Mouse (Mus musculus) forebrain, embryonic 12.5 days (tissue): ENCODE results near the gene Fbxw8. TPM values are rescaled to one million over a fixed set of nuclear protein-coding genes. Genes with fewer than 3 reads are reported as not detected.
A peak's percentile ranks its signal among the peaks of the same experiment; 100 is the strongest.

Source experiments
- ATAC-seq: fragments of 200-750 bp; cut with Nextera tagmentation; 2 replicates; pipeline ENCODE4 v1.8.0; 2017; ENCODE audit warnings: moderate TSS enrichment; ENCODE audit not compliant: low FRiP score
- H3K27ac ChIP-seq: fragments of 300-500 bp; sonication (generic); 2 replicates; pipeline ENCODE4 v1.5.1; 2016; ENCODE audit warnings: mild to moderate bottlenecking
- H3K27me3 ChIP-seq: fragments of 300-500 bp; sonication (generic); 2 replicates; pipeline ENCODE4 v1.6.1; 2016; ENCODE audit warnings: mild to moderate bottlenecking
- H3K36me3 ChIP-seq: fragments of 300-500 bp; sonication (generic); replicated peaks from 2 replicates; pipeline ENCODE4 v1.6.1; 2016; ENCODE audit warnings: mild to moderate bottlenecking
- H3K4me1 ChIP-seq: fragments of 300-500 bp; sonication (generic); 2 replicates; pipeline ENCODE4 v1.6.1; 2016
- H3K4me2 ChIP-seq: fragments of 300-500 bp; sonication (generic); 2 replicates; pipeline ENCODE4 v1.6.1; 2016; ENCODE audit warnings: mild to moderate bottlenecking, moderate library complexity
- H3K4me3 ChIP-seq: fragments of 300-500 bp; sonication (generic); replicated peaks from 2 replicates; pipeline ENCODE4 v1.5.1; 2016; ENCODE audit warnings: mild to moderate bottlenecking
- H3K9ac ChIP-seq: fragments of 300-500 bp; sonication (generic); 2 replicates; pipeline ENCODE4 v1.6.1; 2016; ENCODE audit warnings: mild to moderate bottlenecking
- H3K9me3 ChIP-seq: fragments of 300-500 bp; sonication (generic); 2 replicates; pipeline ENCODE4 v1.6.1; 2016
- WGBS: fragments of 180-500 bp; shearing (Covaris S2); methylation state at CpG from one replicate; pipeline ENCODE4 v1.1.7; 2016; 5-methylcytosine and 5-hydroxymethylcytosine counted together
- polyA plus RNA-seq: library from polyadenylated mRNA; unstranded; fragments of >200 nt; fragmentation: Nextera tagmentation; extraction: Ambion mirVana; gene quantifications from 2 replicates; pipeline ENCODE4 v1.2.1, GENCODE M21; 2016

The Fbxw8 gene
- polyA plus RNA-seq, 1 experiment from 2014 or later, result 41.5 TPM

DNA sequence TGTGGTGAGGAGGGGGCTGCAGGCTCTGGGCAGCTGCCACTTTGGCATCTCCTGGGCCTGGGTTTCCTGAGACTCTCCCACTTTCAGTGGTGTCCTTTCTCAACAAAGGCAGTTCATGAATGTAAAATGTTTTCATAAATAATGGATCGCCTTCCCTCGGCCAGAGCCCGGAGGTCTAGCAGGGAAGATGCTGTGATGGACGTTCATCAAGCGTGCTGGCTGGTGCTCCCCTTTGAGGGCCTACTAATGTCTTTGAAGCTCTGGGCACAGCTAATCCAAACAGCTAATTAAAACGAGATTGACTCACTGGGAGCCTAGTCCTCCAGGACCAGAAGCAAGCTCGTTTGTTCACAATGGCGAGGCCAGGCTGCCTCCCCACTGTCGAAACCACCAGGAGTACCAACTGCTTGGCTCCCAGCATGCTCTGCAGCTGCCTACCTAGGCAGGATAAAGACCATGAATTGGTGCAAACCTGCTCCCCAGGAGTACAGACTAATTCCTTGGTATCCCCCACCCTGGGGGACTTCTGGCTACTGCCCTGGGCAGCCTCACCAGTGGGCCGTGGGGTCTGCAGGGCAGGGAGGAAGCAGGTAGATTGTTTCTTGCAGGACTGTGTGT lies 90.9 kb downstream of the Fbxw8 start:
- H3K9ac ChIP-seq, result no peak overlapping the region
- no peaks in the 10 kb centered on the region for H3K27me3 ChIP-seq
- no peak overlapping the region for H3K4me3 ChIP-seq
- H3K9me3 ChIP-seq, result no peaks in the 10 kb centered on the region
- H3K4me2 ChIP-seq, result no peak overlapping the region
- peaks cover 27% of the 10 kb centered on the region for H3K36me3 ChIP-seq
- WGBS, result 17% methylated on average over 10 of the region's 10 CpGs
- peaks cover 34% of the 10 kb centered on the region for H3K4me1 ChIP-seq
- ATAC-seq, result no peak
- H3K27ac ChIP-seq, result peak overlapping the region; percentile 85

DNA sequence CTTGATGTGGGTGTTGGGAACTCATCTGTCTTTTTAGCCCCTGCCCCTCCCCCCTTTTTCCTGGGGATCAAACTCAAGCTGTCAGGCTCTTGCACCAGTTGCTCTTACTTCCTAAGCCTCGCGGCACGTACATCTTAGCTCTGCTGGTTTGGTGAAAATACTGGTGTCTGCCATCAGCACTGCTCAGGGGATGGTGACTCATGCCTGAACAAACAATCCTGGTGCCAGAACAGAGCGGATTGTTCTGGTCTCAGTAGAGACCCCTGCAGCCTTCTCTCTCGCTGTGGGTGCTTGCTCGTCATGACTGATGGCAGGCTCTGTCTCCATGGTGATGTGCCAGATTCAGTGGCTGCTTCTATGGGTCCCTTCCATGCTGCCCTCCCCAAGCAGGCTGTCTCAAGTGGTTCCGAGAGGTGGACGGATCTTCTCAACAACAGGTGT lies 92.1 kb downstream of the Fbxw8 start:
- Histone ChIP-seq H3K4me1 (peaks cover 35% of the 10 kb centered on the region), H3K9ac (no peak overlapping the region), H3K9me3 (no peaks in the 10 kb centered on the region), H3K27me3 (no peaks in the 10 kb centered on the region), H3K27ac (no peak overlapping the region), H3K4me3 (no peak overlapping the region), H3K4me2 (no peak overlapping the region), H3K36me3 (peaks cover 18% of the 10 kb centered on the region)
- WGBS, result 79% methylated on average over 8 of the region's 8 CpGs
- ATAC-seq, result 0 out of 2 replicates have a peak, but pooled peaks have one; percentile 7

DNA sequence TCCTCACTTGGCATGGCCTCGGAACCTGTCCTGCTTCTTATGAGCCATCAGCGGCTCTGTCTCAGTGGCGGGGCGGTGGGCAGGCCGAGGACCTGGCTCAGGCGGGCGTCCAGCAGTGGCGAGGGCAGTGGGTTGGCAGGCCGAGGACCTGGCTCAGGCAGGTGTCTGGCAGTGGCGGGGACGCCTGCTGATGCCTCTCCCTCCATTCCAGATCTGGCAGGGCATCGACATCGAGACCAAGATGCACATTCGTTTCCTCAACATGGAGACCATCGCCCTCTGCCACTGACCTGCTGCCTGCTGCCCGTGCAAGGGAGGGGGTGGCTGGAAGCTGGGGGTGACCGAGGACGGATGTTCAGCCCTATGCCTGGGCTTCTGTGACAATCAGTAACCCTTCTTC lies 93.9 kb downstream of the Fbxw8 start:
- 96% methylated on average over 18 of the region's 18 CpGs for WGBS
- Histone ChIP-seq H3K4me3 (no peak overlapping the region), H3K27ac (no peak overlapping the region), H3K36me3 (peaks cover 6% of the 10 kb centered on the region), H3K9ac (no peak overlapping the region), H3K4me2 (no peak overlapping the region), H3K4me1 (peaks cover 50% of the 10 kb centered on the region), H3K9me3 (no peaks in the 10 kb centered on the region), H3K27me3 (no peaks in the 10 kb centered on the region)
- no peak for ATAC-seq

DNA sequence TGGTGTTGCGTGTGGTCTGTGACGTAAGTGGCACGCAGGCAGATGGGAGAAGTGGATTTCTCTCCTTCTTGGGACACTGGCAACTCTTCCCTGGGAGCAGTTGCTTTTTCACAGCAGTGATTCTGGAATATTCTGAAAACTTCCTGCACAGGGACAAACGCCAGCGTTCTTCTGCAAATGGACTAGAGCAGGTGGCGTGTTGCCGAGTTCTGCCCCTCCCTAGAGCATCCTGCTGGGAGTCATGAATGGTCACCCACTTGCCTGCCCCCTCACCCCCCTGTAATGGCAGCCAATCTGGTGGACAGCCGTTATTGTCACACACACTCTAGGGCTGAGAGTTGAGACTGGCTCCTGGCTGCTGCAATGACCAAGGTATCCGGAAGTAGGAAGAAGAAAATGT lies 95.6 kb downstream of the Fbxw8 start:
- no peak overlapping the region for H3K4me2 ChIP-seq
- WGBS, result 90% methylated on average over 9 of the region's 9 CpGs
- no peaks in the 10 kb centered on the region for H3K9me3 ChIP-seq
- no peak overlapping the region for H3K9ac ChIP-seq
- no peaks in the 10 kb centered on the region for H3K27me3 ChIP-seq
- no peak overlapping the region for H3K4me3 ChIP-seq
- ATAC-seq, result no peak
- H3K27ac ChIP-seq, result no peak overlapping the region
- H3K36me3 ChIP-seq, result no peaks in the 10 kb centered on the region; the same call in 1 of the 2 replicates
- peaks cover 38% of the 10 kb centered on the region for H3K4me1 ChIP-seq

DNA sequence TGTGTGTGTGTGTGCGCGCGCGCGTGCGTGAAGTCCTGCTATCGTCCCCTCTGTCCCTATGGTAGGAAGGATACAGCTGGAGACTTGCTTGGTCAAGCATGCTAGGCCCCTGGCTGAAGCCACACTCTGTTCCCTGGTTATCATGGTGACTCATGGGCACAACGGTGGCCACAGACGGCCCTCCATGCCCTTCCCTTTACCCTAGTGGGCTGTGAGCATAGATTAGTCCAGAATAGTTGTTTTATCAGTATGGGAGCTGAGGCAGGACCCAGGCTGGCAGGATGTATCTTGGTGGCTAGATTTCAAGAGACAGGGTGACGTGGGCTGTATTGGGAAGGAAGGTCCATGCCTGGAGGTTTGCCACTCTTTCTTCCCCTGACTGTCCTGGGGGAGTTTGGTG lies 96.4 kb downstream of the Fbxw8 start:
- no peaks in the 10 kb centered on the region for H3K27me3 ChIP-seq
- no peak overlapping the region for H3K4me2 ChIP-seq
- no peaks in the 10 kb centered on the region for H3K9me3 ChIP-seq
- H3K27ac ChIP-seq, result no peak overlapping the region
- 94% methylated on average over 10 of the region's 10 CpGs for WGBS
- no peak overlapping the region for H3K9ac ChIP-seq
- no peak overlapping the region for H3K4me3 ChIP-seq
- no peak for ATAC-seq
- no peaks in the 10 kb centered on the region; the same call in 1 of the 2 replicates for H3K36me3 ChIP-seq
- peaks cover 30% of the 10 kb centered on the region for H3K4me1 ChIP-seq

DNA sequence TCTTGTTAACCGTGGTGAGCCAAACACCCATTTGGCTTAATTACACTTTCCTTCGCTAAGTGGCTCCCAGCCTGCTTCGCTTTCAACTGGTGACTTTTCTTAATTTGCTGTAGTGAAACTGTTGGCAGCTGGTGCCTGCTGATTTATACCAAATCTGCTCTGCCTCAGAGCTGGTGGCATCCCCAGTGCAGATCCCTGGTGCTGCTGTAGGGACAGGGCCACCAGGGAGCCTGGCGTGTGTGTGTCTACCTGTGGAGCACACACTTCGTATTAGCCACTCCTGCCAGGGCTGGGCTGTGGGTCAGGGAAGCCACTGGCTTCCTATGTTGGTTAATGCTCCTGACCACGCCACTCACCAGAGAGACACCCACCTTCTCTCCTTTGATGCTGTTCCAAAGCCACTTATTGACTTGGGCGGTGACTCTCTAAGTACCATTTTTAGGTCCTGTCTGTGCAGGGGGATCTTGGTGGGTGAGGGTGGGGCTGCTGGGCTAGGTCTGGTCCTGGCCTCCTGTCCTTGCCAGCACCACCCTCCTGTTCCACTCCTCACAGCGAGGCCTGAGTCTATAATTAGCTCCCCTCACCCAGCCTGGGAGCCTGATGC lies 97.7 kb downstream of the Fbxw8 start:
- Histone ChIP-seq H3K4me3 (no peak overlapping the region), H3K27me3 (no peaks in the 10 kb centered on the region), H3K27ac (no peak overlapping the region), H3K4me2 (no peak overlapping the region), H3K9ac (no peak overlapping the region), H3K9me3 (no peaks in the 10 kb centered on the region), H3K36me3 (no peaks in the 10 kb centered on the region; the same call in 1 of the 2 replicates), H3K4me1 (peaks cover 20% of the 10 kb centered on the region)
- 0 out of 2 replicates have a peak, but pooled peaks have one; percentile 41 for ATAC-seq
- WGBS, result 47% methylated on average over 8 of the region's 8 CpGs

DNA sequence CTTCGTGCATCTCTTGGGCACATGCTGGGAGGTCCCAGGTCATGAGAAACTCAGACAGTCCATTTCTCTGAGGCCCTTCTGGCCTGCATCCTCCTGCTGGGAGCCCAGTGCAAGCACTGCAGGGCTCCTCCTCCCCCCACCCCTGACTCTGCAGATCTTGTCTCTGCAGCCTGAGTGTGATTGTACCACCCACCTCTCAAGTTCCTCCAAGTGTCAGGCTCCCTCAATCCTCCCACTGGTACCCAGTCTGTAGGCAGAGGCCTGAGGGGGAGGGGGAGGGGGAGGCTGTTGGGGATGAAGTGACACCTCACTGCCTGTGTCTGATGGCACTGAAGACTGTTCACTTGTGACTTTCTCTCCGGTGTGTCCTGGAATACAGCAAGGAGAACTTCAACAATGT lies 102.1 kb downstream of the Fbxw8 start:
- H3K27ac ChIP-seq, result no peak overlapping the region
- H3K36me3 ChIP-seq, result no peaks in the 10 kb centered on the region
- H3K4me1 ChIP-seq, result peaks cover 19% of the 10 kb centered on the region
- H3K9ac ChIP-seq, result no peak overlapping the region
- H3K4me2 ChIP-seq, result no peak overlapping the region
- H3K27me3 ChIP-seq, result no peaks in the 10 kb centered on the region
- 92% methylated on average over 2 of the region's 2 CpGs for WGBS
- no peak for ATAC-seq
- H3K4me3 ChIP-seq, result no peak overlapping the region
- H3K9me3 ChIP-seq, result no peaks in the 10 kb centered on the region

DNA sequence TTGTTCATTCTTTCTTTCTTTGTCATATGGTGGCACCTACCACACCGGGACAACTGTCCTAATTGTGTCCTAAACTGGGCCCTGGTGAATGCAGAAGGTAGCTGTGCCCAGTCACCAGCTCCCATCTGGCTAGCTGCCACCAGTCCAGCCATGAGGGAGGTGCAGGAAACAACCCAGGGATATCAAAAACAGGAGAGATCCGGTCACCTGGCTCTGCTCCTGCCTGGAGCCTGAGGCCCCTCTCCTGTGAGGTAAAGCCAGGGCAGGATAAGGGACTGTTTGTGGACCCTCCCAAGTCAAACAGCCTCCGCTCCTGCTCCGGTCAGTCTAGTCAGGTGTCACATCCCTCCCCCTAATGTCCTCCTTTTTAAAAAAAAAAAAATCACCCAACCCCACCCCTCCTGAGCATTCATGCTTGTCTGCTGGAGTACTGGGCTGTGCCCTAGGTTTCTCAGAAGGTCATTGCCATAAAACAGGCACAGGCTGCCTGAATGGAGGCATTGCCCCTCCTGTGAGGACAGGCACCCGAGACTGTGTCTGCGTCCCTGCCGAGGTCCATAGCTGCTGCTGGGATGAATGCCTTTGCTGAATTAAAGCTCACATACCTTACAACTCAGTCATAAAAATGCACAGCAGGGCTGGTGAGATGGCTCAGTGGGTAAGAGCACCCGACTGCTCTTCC lies 103.1 kb downstream of the Fbxw8 start:
- H3K4me2 ChIP-seq, result no peak overlapping the region
- no peaks in the 10 kb centered on the region for H3K36me3 ChIP-seq
- WGBS, result 87% methylated on average over 8 of the region's 8 CpGs
- peaks cover 9% of the 10 kb centered on the region for H3K4me1 ChIP-seq
- no peak overlapping the region for H3K4me3 ChIP-seq
- no peak overlapping the region for H3K27ac ChIP-seq
- H3K27me3 ChIP-seq, result no peaks in the 10 kb centered on the region
- H3K9me3 ChIP-seq, result no peaks in the 10 kb centered on the region
- H3K9ac ChIP-seq, result no peak overlapping the region
- no peak for ATAC-seq

DNA sequence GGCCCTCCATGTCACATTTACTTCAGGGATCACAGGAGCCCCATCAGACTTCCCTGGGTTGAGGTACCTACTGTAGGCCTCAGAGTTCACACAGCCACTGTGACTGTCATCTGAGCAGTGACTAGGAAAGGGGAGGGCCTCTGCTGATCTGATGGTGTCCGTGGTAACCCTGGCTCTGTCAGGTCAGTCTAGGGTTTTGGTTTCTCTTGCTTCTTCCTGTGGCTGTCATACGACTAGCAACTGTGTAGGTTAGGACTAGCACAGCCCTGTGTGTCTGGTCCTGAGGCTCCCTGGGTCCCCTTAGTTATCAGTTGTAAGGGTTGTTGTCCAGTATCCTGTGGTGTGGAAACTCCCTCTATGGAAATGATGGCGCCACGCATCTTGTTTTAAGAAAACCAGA lies 104.5 kb downstream of the Fbxw8 start:
- H3K4me2 ChIP-seq, result no peak overlapping the region
- no peak overlapping the region for H3K4me3 ChIP-seq
- H3K4me1 ChIP-seq, result no peaks in the 10 kb centered on the region
- H3K9me3 ChIP-seq, result no peaks in the 10 kb centered on the region
- H3K36me3 ChIP-seq, result no peaks in the 10 kb centered on the region
- 84% methylated on average over 4 of the region's 4 CpGs for WGBS
- H3K9ac ChIP-seq, result no peak overlapping the region
- no peak overlapping the region for H3K27ac ChIP-seq
- H3K27me3 ChIP-seq, result no peaks in the 10 kb centered on the region
- no peak for ATAC-seq

DNA sequence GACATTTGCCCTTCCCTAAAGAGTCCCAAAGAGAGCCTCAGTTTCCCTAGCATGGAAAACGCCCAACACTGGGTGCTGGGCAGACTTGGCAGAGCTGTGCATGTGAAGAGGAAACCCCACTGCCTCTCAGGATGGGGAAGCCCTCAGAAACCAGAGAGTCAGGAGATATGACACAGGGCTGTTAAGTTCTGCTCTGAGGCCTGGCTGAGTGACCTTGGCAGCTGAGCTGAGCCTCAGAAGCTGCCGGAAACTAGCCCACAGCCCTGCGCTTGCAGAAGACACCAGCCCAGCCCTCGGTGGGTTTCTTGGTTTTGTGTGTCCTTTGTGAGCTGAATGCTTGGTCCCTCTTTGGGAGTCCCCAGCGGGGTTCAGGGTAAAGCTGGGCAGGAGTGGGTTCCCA lies 106.3 kb downstream of the Fbxw8 start:
- H3K36me3 ChIP-seq, result no peaks in the 10 kb centered on the region
- no peaks in the 10 kb centered on the region for H3K4me1 ChIP-seq
- no peak overlapping the region for H3K4me2 ChIP-seq
- H3K27me3 ChIP-seq, result no peaks in the 10 kb centered on the region
- no peak overlapping the region for H3K27ac ChIP-seq
- ATAC-seq, result no peak
- H3K4me3 ChIP-seq, result no peak overlapping the region
- WGBS, result 89% methylated on average over 5 of the region's 5 CpGs
- no peaks in the 10 kb centered on the region for H3K9me3 ChIP-seq
- no peak overlapping the region for H3K9ac ChIP-seq

DNA sequence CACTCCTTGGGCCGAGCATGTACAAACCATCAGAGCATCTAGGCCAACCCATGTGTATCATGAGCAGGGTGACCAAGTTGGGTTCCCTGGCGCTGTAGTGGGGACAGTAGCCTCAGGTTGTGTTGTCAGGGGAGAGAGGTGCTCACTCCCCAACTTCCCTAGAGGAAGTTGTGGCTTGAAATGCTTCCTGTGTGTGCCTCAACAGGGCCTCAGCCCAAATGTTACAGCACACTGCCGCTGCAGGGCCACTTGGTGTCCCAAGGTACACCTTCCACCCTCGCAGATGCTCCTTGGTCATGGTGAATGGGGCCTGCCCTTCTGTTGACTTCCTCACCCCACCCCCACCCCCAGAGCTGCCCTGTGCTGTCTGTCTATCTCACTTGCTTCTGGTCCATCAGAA lies 106.9 kb downstream of the Fbxw8 start:
- Histone ChIP-seq H3K9ac (no peak overlapping the region), H3K36me3 (no peaks in the 10 kb centered on the region), H3K9me3 (no peaks in the 10 kb centered on the region), H3K4me2 (no peak overlapping the region), H3K4me1 (no peaks in the 10 kb centered on the region), H3K4me3 (no peak overlapping the region), H3K27me3 (no peaks in the 10 kb centered on the region), H3K27ac (no peak overlapping the region)
- no peak for ATAC-seq
- WGBS, result 82% methylated on average over 4 of the region's 4 CpGs

DNA sequence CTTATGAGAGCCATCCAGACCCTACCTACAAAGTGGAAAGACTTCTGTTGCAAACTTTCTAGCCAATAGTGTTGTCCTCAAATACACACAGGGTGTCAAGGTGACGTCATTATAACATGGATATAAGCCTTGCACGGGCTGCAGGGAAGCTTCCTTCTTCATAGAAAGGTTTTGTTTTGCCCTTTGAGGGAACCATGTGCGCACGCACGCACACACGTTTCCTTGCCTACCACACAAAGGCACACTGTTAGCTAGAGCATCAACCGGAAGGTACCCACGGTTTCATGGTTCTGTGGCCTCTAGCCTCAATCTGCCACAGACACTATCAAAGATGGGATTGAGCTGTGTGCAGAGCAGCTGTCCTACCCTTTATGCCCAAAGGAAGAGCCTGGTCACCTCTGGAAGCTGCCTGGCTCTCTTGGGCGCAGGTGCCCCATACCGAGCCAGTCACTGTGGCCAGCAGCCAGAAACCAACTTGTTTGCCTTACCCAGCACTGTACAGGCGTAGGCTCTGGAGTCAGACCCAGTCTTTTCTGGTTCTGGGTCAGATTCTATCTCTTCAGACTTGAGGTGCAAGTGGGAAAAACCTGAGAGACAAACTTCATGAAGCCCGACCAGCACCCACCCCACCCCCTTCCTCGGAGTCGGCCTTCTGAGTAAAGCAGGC lies 108.0 kb downstream of the Fbxw8 start:
- no peak for ATAC-seq
- no peaks in the 10 kb centered on the region for H3K9me3 ChIP-seq

More for the DNA sequence above, 108.0 kb downstream of the Fbxw8 start:
- no peaks in the 10 kb centered on the region for H3K4me1 ChIP-seq
- 90% methylated on average over 14 of the region's 14 CpGs for WGBS
- H3K27ac ChIP-seq, result no peak overlapping the region
- H3K27me3 ChIP-seq, result no peaks in the 10 kb centered on the region
- no peak overlapping the region for H3K4me2 ChIP-seq
- H3K9ac ChIP-seq, result no peak overlapping the region
- no peaks in the 10 kb centered on the region for H3K36me3 ChIP-seq
- no peak overlapping the region for H3K4me3 ChIP-seq
